Mouse (Mus musculus) megakaryocyte, embryonic 14.5 days (primary cell): ENCODE measurements around the gene Hoxb5.

Experiments used
- FLI1 ChIP-seq: IDR thresholded peaks from 2 replicates; pipeline ENCODE4 v1.6.1; 2012; ENCODE audit warnings: low read length, inconsistent platforms, mixed read lengths
- GATA1 ChIP-seq: IDR thresholded peaks from 3 replicates; pipeline ENCODE4 v1.6.1; 2012; ENCODE audit warnings: mixed read lengths, low read length, inconsistent platforms, borderline replicate concordance

DNA sequence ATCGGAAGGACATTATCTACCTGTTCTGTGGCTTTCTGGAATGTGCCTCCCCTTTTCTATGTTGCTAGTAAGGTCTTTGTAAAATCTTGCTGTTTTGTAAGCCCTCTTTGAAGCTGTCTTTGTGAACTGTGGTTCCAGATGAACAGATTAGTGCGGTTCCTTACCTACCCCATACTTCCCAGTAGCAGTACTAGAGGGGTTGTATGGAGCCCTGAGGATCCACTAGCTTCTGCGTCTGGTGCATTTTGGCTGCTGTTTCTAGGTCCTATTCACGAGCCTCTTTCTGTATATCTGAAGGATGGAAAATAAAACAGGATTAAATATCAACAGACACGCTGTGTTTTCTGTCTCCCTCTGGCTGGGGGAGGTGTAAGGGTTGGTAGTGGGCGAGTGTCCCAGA, 13.3 kb upstream of the Hoxb5 start:
- no peak for TF ChIP-seq GATA1
- TF ChIP-seq FLI1, result no peak
